Mouse (Mus musculus): ENCODE data around the gene Gm21188.
A peak's percentile ranks its signal among the peaks of the same experiment; 100 is the strongest.
"Not testable (repeated sequence)": the region's sequence is repeated elsewhere in the genome, so short reads cannot be mapped to it uniquely, and the experiment has no call there.

The Gm21188 gene

DNA sequence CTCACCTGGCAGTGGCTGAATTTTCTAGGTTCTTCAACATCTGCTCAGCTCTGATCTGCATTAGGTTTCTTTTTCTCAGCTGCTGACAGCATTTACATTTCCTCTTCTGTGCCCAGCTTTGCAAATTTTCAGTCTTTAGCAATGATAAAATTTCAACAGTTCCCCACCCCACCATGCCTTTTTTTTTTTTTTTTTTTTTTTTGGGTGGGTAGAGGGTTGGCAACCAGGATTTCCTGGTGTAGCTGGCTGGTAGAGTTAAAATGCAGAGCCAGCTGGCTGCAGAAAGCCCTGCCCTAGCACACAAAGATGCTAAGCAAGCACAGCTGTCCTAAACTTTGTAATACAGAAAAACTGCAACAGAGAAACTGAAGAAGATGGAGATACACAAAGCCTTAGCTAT lies at the start of gene Gm21188:
Gene Gm21188 (minus strand): TSS at position 110 of the 400 bp plus-strand sequence.
- DNase-seq (ENCODE audit: low read depth, low spot score) = not testable (repeated sequence)

DNA sequence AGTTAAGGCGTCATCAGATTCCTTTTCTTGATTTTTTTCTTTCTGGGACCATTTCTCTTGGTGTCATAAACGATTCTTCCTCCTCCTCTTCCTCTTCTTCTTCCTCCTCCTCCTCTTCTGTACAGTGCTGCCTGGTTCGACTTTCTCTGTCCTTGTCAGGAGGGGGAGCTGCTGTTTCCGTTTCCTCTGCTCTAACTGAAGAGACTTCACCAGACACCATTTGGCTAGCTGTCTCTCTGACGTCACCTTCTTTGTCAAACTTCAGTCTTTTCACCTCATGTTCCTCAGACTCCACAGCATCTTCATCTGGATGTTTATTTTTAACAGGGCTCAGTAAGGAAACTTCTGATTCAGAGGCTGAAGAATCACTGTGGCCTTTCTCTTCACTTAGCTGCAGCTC lies 47.3 kb upstream of the Gm21188 start:
- not testable (repeated sequence) for DNase-seq (ENCODE audit: low read depth, low spot score)

DNA sequence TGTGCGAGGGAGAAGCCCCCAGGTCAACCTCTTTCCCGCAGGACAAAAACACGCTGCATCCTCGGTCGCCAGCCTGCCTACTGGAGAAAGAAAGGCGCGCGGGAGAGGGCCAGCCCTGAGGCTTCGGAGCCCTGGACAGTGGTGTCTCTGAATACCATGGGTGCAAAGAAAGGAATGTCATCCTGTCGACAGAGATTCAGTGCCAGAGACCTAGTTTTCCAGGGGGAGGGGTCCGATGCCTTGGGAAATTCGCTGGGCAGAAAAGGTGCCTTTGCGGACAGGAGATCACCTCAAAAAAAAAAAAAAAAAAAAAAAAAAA lies 44.9 kb upstream of the Gm21188 start:
- DNase-seq (ENCODE audit: low read depth, low spot score) = not testable (repeated sequence)

DNA sequence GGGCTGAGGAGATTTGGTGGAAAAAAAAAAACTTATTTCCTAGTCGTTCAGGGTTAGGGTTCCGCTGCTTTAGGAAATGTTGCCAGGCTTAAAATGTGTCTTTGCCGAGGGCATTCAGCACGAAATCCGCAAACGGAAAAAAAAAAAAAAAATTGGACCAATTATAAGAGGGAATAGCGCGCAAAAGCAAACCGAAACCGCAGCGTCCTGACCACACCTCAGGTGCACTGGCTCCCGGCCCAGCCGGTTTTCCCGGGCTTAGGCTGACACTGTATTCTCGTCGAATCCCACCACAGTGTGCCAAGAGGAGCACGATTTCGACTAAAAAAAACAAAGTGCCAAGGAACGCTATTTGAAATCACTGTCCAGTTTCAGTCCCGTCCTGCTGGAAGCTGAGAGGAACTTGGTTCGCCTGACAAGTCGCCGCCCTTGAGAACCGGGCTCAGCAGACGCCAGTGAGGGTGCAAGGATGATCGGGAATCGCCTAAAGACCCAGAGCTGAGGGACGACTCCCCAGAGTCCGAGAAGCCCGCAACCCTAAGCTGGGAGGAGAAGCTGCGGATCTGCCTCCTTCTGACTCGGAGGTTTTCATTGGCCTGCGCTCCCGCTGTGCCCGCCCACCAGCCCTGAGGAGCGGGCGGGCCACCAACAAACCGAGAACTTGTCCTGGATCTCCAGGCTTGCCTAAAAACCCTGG lies 44.4 kb upstream of the Gm21188 start:
- DNase-seq (ENCODE audit: low read depth, low spot score) = peak; percentile 46

DNA sequence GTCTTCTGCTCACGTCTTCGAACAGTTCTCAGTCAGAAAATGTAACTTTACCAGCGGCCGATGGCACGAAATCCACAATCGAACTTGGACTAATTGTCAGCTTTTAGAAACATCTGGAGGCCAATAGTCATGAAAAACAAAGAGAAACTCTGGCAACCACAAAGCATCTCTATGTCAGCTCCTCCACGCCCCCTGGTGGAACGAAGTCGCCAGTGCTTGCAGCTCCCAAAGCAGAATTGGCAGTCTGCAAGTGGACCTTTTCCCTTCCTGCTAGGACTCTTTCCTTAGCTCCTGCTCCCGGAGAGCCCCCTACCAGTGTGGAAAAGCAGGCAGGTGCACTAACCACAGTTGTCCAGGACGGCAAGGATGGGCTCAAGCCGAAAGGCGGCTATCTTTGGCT lies 41.0 kb upstream of the Gm21188 start:
- DNase-seq (ENCODE audit: low read depth, low spot score) = not testable (repeated sequence)

DNA sequence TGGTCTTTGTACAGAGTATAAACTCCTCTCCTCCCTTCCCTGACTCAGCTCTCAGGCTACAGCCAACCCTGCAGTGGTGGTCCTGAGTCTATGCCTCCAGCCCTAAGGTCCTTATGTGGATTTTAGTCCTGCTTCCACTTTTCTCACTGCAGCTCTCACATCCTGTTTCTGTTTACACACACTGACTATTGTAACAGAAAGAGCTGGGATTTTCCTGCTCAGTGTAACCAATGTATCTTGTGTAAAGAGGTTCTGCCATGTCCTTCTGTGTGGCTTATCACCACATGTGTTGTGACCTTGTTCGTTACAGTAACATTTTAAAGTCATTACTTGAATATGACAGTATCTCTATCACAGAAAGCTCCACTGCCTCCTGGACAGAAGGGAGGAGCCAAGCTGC lies 27.6 kb upstream of the Gm21188 start:
- DNase-seq (ENCODE audit: low read depth, low spot score) = not testable (repeated sequence)

DNA sequence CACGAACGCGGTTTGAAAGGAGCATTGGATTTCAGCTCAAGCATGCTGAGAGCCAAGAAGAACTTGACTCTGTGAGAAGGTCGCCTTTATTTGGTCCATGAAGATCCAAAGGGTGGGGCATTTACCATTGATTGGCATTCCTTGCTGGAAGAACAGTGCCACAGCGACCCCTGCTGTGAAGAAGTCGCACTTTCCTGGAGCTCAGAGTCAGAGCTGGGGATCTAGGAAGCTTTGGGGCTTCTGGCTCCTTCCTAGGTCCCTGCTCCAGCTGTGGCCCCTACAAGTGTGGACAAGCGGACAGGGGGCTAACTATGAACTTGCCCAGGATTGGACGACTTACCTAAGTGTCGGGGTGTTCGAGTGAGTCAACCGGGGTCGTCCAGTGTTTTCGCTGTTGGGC lies 18.9 kb upstream of the Gm21188 start:
- not testable (repeated sequence) for DNase-seq (ENCODE audit: low read depth, low spot score)

DNA sequence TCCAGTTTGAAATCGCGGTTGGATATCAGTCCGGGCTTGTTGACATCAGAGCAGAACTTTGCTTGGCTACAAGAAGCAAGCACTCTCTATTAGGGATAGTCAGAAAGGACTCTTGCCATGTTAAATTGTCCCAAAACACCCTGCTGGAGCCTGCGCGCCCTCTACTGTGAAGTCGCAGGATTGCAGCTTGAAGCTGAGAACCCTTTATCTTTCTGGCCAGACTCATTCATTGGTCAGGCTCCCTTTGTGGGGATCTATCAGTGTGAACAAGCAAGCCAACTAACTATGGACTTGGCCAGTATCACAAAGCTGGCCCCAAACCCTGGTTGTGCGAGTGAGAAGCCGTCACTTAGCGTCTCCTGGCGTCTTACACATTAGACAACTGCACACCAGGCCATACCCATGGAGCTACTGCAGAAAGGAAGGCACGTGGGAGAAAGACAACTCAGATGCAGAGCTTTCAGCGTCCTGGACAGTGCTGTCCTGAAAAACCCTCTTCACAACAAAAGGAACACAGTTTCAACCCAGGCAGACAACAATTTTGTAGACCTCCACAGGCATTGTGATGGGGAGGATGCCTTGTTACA lies 18.1 kb upstream of the Gm21188 start:
- not testable (repeated sequence) for DNase-seq (ENCODE audit: low read depth, low spot score)

DNA sequence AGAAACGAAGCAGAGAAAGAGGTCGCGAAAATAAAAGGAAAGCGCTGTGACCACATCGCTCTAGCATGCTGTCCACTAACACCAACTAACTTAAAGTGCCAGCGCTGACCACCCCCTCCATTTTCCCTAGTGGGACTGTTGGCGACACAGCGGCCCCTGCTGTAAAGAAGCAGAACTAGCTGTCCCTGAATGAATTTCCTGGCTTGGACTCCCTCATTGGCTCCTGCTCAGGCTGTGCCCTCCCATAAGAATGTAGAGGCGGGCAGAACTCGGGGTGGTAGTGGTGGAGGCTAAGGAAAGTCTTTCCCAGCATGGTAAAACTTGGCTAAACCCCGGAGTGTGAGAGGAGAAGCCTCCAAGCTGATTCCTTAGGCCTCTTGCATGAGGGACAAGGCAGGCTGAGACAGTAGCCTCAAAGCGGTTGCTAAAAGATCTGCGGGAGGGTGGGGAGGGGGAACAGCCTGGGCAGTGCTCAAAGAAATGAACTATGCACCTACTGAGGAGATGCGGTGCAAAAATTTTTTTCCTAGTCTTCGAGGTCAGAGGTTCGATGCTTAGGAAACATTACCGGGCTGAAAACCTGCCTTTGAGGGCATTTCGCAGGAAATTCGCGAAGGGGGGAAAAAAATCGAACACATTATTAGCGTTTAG lies 11.6 kb upstream of the Gm21188 start:
- not testable (repeated sequence) for DNase-seq (ENCODE audit: low read depth, low spot score)

DNA sequence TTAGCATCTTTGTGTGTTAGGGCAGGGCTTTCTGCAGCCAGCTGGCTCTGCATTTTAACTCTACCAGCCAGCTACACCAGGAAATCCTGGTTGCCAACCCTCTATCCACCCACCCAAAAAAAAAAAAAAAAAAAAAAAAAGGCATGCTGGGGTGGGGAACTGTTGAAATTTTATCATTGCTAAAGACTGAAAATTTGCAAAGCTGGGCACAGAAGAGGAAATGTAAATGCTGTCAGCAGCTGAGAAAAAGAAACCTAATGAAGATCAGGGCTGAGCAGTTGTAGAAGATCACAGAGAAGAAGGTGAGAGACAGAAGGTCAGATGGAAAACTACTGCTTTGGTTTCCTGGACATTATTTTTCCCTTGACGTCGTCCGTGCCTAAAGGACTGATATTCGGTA lies 10.9 kb upstream of the Gm21188 start:
- not testable (repeated sequence) for DNase-seq (ENCODE audit: low read depth, low spot score)

DNA sequence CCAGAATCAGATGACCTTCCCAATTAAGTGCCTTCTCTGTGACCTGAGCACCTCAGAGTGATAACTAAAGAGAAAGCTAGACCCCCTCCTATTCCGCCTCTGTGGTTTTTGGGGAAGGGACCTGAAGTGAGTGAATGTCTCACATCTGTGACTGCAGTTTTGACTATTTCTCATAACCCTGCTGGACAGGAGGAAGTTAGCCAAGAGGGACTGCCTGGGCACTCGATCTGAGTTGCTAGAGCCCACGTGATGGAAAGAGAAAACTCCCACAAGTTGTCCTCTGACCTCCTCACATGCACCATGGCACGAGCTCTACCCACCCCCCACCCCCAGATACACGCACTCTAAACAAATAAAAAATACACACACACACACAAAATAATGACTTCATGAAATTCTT lies 3.4 kb downstream of the Gm21188 start:
- DNase-seq (ENCODE audit: low read depth, low spot score) = not testable (repeated sequence)

DNA sequence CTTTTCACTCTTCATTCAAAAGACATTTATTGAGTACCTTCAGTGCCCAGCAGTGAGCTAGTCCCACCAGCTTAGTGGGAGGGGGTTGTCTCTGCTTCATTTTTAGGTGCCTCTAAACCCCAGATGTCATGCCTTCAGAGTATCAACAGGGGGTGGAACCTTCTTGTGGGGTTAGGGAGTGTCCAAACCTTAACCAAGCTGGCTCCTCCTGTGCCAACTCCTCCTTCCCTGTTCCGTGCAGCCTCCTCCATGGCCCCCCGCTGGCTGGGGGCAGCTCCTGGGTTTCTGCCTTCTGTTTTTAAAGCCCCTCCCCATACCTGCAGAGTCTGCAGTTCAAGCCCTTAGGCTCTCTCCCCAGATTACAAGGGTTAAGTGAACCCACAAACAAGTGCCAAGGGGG lies 3.8 kb downstream of the Gm21188 start:
- DNase-seq (ENCODE audit: low read depth, low spot score) = not testable (repeated sequence)

DNA sequence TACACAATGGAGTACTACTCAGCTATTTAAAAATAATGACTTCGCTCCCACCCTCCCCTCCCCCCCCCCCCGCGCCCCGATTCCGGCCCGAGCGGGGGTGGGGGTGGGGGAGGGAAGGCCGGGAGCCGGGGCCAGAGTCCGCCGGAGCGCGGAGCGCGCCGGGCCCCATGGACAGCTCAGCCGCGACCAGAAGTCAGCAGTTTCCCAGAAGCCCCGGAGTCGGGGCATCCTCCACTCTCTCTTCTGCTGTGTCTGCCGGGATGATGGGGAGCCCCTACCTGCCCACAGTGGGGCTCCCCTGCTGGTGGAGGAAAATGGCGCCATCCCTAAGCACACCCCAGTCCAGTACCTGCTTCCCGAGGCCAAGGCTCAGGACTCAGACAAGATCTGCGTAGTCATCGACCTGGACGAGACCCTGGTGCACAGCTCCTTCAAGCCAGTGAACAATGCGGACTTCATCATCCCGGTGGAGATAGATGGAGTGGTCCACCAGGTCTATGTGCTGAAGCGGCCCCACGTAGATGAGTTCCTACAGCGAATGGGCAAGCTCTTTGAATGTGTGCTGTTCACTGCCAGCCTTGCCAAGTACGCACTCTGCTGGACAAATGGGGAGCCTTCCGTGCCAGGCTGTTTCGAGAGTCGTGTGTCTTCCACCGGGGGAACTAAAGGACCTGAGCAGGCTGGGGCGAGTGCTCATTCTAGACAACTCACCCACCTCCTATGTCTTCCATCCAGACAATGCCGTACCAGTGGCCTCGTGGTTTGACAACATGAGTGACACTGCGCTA lies 5.4 kb downstream of the Gm21188 start:
- not testable (repeated sequence) for DNase-seq (ENCODE audit: low read depth, low spot score)

DNA sequence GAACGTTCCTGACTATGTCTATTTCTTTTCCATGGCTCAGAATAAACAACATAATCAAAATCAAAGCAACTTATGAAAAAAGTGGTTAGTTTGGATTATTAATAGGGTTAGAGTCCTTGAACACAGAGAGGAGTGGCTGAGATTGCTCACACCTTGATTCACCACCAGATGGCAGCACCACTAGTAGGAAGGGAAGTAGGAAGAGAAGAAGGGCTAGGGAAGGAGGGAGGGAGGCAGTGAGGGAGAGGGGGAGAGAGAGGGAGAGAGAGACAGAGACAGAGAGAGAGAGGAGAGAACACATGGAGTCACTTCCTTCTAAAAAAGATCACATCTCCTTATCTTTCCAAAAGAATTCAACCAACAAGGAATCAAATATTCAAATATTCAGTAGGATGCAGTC lies 10.8 kb downstream of the Gm21188 start:
- DNase-seq (ENCODE audit: low read depth, low spot score) = peak; percentile 22

DNA sequence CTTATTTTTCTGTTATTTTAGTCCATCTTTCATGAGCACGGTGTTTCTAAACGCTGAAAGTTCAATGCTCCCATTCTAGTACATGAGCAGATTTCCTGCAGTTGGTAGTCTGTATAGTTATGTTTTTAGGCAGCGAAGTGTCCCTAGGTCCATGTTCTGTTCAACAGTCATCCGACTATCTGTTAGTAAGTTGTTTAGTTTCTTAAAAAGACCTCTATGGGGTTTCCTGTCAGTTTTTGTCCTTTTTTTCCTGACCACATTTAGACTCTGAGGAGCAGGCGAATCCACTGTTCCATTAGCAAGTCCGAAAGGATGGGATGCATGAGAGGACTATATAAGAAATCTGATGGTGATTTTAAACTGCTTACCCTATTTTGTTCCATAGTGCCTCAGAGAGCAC lies 14.1 kb downstream of the Gm21188 start:
- DNase-seq (ENCODE audit: low read depth, low spot score) = not testable (repeated sequence)

DNA sequence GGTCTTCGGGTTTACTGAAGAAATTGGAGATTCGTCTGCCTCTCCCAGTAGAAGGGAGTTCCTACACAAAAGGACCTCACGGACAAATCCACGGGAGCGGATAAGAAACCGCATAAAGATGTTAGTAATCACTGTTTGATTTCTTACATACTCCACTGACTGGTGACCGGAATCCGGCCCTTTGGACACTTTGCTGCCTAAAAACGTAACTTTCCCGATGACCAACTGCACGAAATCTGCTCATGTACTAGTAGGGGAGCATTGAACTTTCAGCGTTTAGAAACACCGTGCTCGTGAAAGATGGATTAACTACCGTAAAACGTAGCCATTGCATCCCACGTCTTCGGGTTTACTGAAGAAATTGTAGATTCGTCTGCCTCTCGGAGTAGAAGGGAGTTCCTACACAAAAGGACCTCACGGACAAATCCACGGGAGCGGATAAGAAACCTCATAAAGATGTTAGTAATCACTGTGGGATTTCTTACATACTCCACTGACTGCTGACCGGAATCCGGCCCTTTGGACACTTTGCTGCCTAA lies 15.3 kb downstream of the Gm21188 start:
- DNase-seq (ENCODE audit: low read depth, low spot score) = not testable (repeated sequence)

DNA sequence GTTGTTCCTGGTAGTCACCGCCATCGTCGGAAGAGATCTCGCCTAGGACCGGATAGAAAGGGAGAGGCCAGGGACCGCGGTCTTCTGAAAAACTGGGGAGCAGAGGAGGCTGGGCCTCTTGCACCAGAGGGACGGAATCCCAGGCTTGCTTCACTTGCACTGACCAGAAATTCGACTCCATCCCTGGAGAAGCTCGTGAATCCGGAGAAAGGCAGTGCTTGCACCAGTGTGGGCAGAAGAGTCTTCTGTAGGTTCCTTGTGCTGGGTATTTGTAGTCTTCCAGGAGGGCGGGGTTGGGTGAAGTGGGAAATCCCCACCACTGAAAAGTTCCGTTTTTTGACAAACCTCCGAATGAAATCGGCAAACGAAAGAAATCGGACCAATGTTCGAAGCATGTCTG lies 16.8 kb downstream of the Gm21188 start:
- DNase-seq (ENCODE audit: low read depth, low spot score) = not testable (repeated sequence)

DNA sequence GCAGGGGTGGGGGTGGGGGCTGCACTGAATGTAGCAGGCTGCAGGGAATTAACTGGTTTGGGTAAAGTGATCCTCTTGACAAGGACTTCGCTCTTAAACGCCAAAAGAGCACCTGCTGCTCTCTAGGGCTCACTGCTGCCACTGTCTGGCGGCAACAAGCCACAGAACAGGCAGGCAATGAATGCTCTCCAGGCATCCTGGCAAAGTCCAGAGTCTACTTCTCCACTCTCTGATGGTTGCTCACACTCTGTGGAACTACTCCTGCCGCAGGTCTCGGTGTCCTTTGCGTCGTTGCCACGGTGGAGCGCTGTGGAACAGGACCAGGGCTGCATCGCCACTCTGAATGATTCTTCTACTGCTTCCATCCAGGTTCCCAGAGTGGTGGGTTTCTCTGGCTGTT lies 17.4 kb downstream of the Gm21188 start:
- not testable (repeated sequence) for DNase-seq (ENCODE audit: low read depth, low spot score)

DNA sequence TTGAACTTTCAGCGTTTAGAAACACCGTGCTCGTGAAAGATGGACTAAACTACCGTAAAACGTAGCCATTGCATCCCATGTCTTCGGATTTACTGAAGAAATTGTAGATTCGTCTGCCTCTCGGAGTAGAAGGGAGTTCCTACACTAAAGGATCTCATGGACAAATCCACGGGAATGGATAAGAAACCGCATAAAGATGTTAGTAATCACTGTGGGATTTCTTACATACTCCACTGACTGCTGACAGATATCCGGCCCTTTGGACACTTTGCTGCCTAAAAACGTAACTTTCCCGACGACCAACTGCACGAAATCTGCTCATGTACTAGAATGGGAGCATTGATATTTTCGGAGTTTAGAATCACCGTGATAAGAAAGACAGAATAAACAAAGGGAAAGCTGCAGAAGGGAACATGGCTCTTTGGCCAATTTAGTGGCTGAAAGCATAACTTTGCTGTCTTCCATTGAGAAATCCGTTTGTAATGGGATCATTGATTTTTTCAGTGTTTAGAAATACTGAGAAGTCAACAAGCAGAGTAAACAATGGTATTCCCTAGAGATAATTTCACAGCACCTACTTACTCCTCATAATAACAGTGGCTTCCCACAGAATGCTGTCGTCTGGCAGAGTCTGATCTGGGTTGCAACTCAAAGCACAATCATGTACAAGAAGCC lies 18.3 kb downstream of the Gm21188 start:
- not testable (repeated sequence) for DNase-seq (ENCODE audit: low read depth, low spot score)

DNA sequence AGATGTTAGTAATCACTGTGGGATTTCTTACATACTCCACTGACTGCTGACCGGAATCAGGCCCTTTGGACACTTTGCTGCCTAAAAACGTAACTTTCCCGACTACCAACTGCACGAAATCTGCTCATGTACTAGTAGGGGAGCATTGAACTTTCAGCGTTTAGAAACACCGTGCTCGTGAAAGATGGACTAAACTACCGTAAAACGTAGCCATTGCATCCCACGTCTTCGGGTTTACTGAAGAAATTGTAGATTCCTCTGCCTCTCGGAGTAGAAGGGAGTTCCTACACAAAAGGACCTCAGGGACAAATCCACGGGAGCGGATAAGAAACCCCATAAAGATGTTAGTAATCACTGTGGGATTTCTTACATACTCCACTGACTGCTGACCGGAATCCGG lies 20.3 kb downstream of the Gm21188 start:
- not testable (repeated sequence) for DNase-seq (ENCODE audit: low read depth, low spot score)

DNA sequence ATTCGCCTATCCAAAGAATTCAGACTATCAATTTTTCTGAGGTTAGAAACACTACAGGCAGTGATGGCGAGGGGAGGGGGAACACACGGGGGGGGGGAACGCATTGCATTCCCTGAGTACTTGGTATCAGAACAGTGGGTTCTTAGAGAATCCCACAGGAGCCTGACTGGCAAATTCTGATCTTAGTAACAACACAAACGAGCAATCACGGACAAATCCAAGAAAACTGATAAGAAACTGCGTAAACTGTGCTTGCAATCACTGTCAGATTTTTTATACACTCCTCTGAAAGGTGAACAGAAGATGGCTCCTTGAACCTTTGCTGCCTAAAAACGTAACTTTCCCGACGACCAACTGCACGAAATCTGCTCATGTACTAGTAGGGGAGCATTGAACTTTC lies 24.6 kb downstream of the Gm21188 start:
- DNase-seq (ENCODE audit: low read depth, low spot score) = not testable (repeated sequence)
